Mouse (Mus musculus) ES-E14 (cell line): Measurements from ENCODE around the gene Tex33.

Experiments
- CHD2 ChIP-seq: IDR thresholded peaks from 2 replicates; pipeline ENCODE4 v1.6.1; 2014; ENCODE audit warnings: mild to moderate bottlenecking, low read depth, low read length, inconsistent platforms
- HCFC1 ChIP-seq: IDR thresholded peaks from 2 replicates; pipeline ENCODE4 v1.6.1; 2012; ENCODE audit warnings: low read length, inconsistent platforms, borderline replicate concordance; ENCODE audit not compliant: insufficient read depth
- MAFK ChIP-seq: IDR thresholded peaks from 2 replicates; pipeline ENCODE4 v1.6.1; 2014; ENCODE audit warnings: mild to moderate bottlenecking, low read depth, low read length, inconsistent platforms; ENCODE audit not compliant: insufficient read depth
- ZC3H11A ChIP-seq: IDR thresholded peaks from 2 replicates; pipeline ENCODE4 v1.6.1; 2012; ENCODE audit warnings: low read depth, mild to moderate bottlenecking, inconsistent platforms, low read length, borderline replicate concordance
- ZNF384 ChIP-seq: IDR thresholded peaks from 2 replicates; pipeline ENCODE4 v1.6.1; 2012; ENCODE audit warnings: low read depth, low read length, inconsistent platforms

GRCm38 (mm10) chr15:78384220-78385116, 11.2 kb downstream of the Tex33 start:
- no peak for TF ChIP-seq ZC3H11A
- no peak for TF ChIP-seq HCFC1
- TF ChIP-seq CHD2, result no peak
- TF ChIP-seq ZNF384, result no peak
- TF ChIP-seq MAFK, result no peak
